Mouse (Mus musculus) neural tube, embryonic 14.5 days (tissue): ENCODE results near the gene Gon7. TPM values are rescaled to one million over a fixed set of nuclear protein-coding genes. Genes with fewer than 3 reads are reported as not detected.

Experiments
- ATAC-seq: fragments of 200-750 bp; cut with Nextera tagmentation; 2 replicates; pipeline ENCODE4 v1.8.0; 2017; ENCODE audit warnings: low read depth, mild to moderate bottlenecking, moderate TSS enrichment, moderate library complexity
- H3K27ac ChIP-seq: fragments of 300-500 bp; sonication (generic); 2 replicates; pipeline ENCODE4 v1.5.1; 2014; ENCODE audit warnings: low read depth, mild to moderate bottlenecking, control low read depth, low read length, moderate library complexity, mixed read lengths
- H3K27me3 ChIP-seq: fragments of 300-500 bp; sonication (generic); 2 replicates; pipeline ENCODE4 v1.6.1; 2014; ENCODE audit warnings: low read length; ENCODE audit not compliant: control insufficient read depth, insufficient read depth
- H3K36me3 ChIP-seq: fragments of 300-500 bp; sonication (generic); 2 replicates; pipeline ENCODE4 v1.6.1; 2014; ENCODE audit warnings: low read length, mixed read lengths; ENCODE audit not compliant: control insufficient read depth, insufficient read depth
- H3K4me1 ChIP-seq: fragments of 300-500 bp; sonication (generic); 2 replicates; pipeline ENCODE4 v1.6.1; 2014; ENCODE audit warnings: low read length; ENCODE audit not compliant: control insufficient read depth, insufficient read depth
- H3K4me2 ChIP-seq: fragments of 300-500 bp; sonication (generic); 2 replicates; pipeline ENCODE4 v1.6.1; 2014; ENCODE audit warnings: mild to moderate bottlenecking, low read depth, low read length, control low read depth
- H3K4me3 ChIP-seq: fragments of 300-500 bp; sonication (generic); 2 replicates; pipeline ENCODE4 v1.5.1; 2014; ENCODE audit warnings: low read depth, low read length, control low read depth, mixed read lengths
- H3K9ac ChIP-seq: fragments of 300-500 bp; sonication (generic); replicated peaks from 2 replicates; pipeline ENCODE4 v1.6.1; 2014; ENCODE audit warnings: low read depth, mild to moderate bottlenecking, control low read depth, low read length, mixed read lengths
- H3K9me3 ChIP-seq: fragments of 300-500 bp; sonication (generic); 2 replicates; pipeline ENCODE4 v1.6.1; 2016; ENCODE audit warnings: low read length; ENCODE audit not compliant: control insufficient read depth
- WGBS: fragments of 180-500 bp; shearing (Covaris S2); extraction: QIAGEN DNeasy Blood & Tissue Kit; methylation state at CpG from one replicate; pipeline ENCODE4 v1.1.7; 2014; 5-methylcytosine and 5-hydroxymethylcytosine counted together
- polyA plus RNA-seq: library from polyadenylated mRNA; unstranded; fragments of >200 nt; fragmentation: Nextera tagmentation; extraction: Ambion mirVana; gene quantifications from 2 replicates; pipeline ENCODE4 v1.2.1, GENCODE M21; 2014

Gene Gon7
- polyA plus RNA-seq, 1 experiment from 2014 or later, result 54.2 TPM

DNA sequence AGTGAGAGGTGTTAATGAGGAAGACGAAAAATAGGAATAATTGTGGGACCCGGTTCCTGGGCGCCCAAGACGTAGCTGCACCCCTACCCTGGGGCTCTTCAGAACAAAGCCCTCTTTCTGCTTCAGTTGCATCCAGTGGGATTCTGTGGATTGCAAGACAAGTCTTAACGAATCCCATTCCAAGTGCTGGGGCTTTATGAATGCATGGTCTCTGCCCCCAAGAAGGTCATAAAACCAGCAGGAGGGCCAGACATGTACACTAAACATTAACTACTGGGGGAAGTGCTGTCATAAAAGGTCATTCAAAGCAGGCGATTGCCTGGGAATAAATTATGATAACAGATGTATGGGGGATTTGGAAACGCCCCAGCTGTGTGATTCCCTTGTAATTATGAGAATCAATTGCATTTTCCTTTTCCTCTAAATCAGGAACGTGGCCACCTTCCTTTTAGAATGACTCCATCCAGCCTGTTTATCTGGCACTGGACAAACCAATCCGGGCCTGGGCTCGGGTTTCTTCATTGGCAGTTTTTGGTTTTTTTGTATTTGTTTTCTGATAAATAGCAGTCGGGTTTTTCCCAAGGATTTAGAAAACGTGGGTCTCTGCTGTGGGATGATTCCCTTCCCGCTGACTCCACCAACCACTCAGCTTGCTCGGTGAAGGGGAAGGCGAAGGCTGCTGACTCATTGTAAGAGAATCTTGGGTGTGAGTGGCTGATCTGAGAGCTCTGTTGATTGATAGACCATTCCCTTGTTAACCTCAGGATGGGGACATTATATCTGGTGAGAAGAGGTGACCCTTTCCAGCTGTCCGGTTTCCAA lies 26.6 kb downstream of the Gon7 start:
- Histone ChIP-seq H3K9me3 (no peaks in the 10 kb centered on the region), H3K4me3 (peak overlapping the region; percentile 7), H3K27ac (peak overlapping the region; percentile 78), H3K27me3 (no peaks in the 10 kb centered on the region), H3K9ac (no peak overlapping the region), H3K4me2 (peak overlapping the region; percentile 51), H3K36me3 (no peaks in the 10 kb centered on the region), H3K4me1 (peaks cover 18% of the 10 kb centered on the region; the same call in 1 of the 2 replicates)
- peak; percentile 72 for ATAC-seq
- WGBS, result 6% methylated on average over 16 of the region's 16 CpGs

- WGBS, result 23% methylated on average over 26 of the region's 26 CpGs
- H3K9ac ChIP-seq, result no peak overlapping the region
- no peaks in the 10 kb centered on the region for H3K9me3 ChIP-seq
- peak; percentile 98 for ATAC-seq
- H3K4me2 ChIP-seq, result peak overlapping the region; percentile 51
- H3K36me3 ChIP-seq, result no peaks in the 10 kb centered on the region
- H3K27me3 ChIP-seq, result no peaks in the 10 kb centered on the region
- H3K27ac ChIP-seq, result peak overlapping the region; percentile 78
- H3K4me3 ChIP-seq, result peak overlapping the region; percentile 7; the same call in 1 of the 2 replicates
- H3K4me1 ChIP-seq, result peaks cover 18% of the 10 kb centered on the region; the same call in 1 of the 2 replicates
These were observed 27.5 kb downstream of the Gon7 start for GRCm38 (mm10) chr12:102729855-102730797.

GRCm38 (mm10) chr12:102725761-102726175 lies 31.8 kb downstream of the Gon7 start:
- Histone ChIP-seq H3K36me3 (no peaks in the 10 kb centered on the region), H3K27me3 (no peaks in the 10 kb centered on the region), H3K4me2 (no peak overlapping the region), H3K27ac (no peak overlapping the region), H3K9me3 (no peaks in the 10 kb centered on the region), H3K4me1 (peaks cover 10% of the 10 kb centered on the region; the same call in 1 of the 2 replicates), H3K4me3 (no peak overlapping the region), H3K9ac (no peak overlapping the region)
- no peak for ATAC-seq
- 70% methylated on average over 7 of the region's 7 CpGs for WGBS

DNA sequence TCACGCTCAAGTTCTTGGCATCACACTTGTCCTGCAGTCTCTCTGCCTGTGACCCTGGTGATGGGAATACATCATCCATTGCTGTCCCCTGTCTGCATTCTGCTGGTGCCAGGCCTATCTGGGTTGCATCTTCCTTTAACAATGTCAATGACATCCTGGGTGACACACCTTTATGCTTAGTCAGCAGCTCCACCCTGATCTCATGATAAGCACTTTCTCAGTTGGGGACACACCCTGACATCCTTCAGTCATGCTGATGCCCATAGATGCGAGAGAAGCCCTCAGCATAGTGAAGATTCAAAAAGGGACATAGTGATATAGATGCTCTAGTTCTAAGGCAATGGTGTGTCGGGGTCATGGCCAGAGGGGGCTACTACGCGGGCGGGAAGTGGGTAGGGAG lies 32.5 kb downstream of the Gon7 start:
- no peaks in the 10 kb centered on the region for H3K9me3 ChIP-seq
- H3K27me3 ChIP-seq, result no peaks in the 10 kb centered on the region
- no peaks in the 10 kb centered on the region for H3K36me3 ChIP-seq
- WGBS, result 95% methylated on average over 6 of the region's 6 CpGs
- no peak for ATAC-seq
- peaks cover 7% of the 10 kb centered on the region; the same call in 1 of the 2 replicates for H3K4me1 ChIP-seq
- H3K27ac ChIP-seq, result no peak overlapping the region
- no peak overlapping the region for H3K4me2 ChIP-seq
- H3K9ac ChIP-seq, result no peak overlapping the region
- no peak overlapping the region for H3K4me3 ChIP-seq

GRCm38 (mm10) chr12:102723861-102724260 lies 33.7 kb downstream of the Gon7 start:
- ATAC-seq, result no peak
- Histone ChIP-seq H3K4me2 (no peak overlapping the region), H3K27ac (no peak overlapping the region), H3K4me3 (no peak overlapping the region), H3K9me3 (no peaks in the 10 kb centered on the region), H3K9ac (no peak overlapping the region), H3K27me3 (no peaks in the 10 kb centered on the region), H3K4me1 (no peaks in the 10 kb centered on the region), H3K36me3 (no peaks in the 10 kb centered on the region)
- WGBS, result 83% methylated on average over 6 of the region's 6 CpGs

DNA sequence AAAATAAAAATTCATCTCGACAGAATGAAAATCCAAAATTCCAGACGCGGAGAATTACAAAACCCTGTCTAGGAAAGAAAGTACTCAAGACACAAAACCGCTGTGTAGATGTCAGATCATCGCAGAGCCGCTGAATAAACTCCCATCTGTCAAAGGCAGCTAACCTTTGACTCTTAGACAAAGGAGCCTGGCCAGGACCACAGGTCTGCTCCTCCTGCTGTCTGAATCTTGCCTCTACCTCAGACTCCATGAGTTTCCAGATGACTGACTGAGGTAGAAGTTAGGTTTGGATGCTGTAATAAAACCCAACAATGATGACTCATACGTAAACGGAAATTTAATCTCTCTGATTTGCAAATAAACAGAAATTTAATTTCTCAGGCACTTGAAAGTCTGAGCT lies 34.6 kb downstream of the Gon7 start:
- ATAC-seq, result no peak
- H3K4me1 ChIP-seq, result no peaks in the 10 kb centered on the region
- H3K27me3 ChIP-seq, result no peaks in the 10 kb centered on the region
- H3K9ac ChIP-seq, result no peak overlapping the region
- WGBS, result 72% methylated on average over 8 of the region's 8 CpGs
- no peaks in the 10 kb centered on the region for H3K36me3 ChIP-seq
- H3K27ac ChIP-seq, result no peak overlapping the region
- no peak overlapping the region for H3K4me2 ChIP-seq
- H3K9me3 ChIP-seq, result no peaks in the 10 kb centered on the region
- H3K4me3 ChIP-seq, result no peak overlapping the region

- Histone ChIP-seq H3K36me3 (no peaks in the 10 kb centered on the region), H3K9ac (no peak overlapping the region), H3K4me2 (no peak overlapping the region), H3K9me3 (no peaks in the 10 kb centered on the region), H3K27me3 (no peaks in the 10 kb centered on the region), H3K27ac (no peak overlapping the region), H3K4me3 (no peak overlapping the region), H3K4me1 (no peaks in the 10 kb centered on the region)
- WGBS, result 56% methylated on average over 11 of the region's 11 CpGs
- no peak for ATAC-seq
These were observed 35.2 kb downstream of the Gon7 start for GRCm38 (mm10) chr12:102722451-102722850.

DNA sequence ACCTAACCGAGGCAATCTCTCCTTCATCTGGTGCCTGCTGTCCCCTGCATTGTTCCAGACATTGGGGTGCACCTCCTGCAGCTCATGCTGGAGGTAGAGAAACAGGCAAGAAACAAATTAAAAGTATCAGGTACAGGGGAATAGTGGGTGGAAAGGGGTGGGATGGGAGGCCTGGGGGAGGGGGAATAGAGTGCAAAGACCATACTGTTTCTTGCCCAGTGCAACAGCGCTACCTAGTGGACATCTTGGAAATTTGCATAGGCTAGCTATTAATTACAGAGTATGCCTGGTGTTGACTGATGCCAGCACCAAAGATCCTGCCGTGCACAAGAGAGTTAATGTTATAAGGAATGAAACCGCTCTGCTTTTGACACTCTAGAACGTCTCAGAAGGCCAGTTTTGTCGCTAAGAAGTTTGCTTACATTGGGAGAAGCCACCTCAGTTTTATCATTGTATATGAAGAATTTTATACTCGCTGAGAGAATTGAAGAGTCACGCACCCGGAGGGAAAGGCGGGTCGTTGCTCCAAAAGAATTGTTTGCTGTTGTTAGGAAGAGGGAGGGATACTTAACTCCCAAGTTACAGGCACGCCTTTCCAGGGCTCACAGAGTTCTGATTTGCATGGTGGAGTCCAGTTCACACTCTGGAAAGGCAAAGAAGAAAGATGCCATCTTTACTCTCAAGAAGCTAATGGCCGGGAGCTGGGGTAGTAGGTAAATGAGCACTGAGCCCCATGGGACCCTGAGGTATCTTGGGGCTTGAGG lies 37.9 kb downstream of the Gon7 start:
- 28% methylated on average over 13 of the region's 13 CpGs for WGBS
- no peak overlapping the region for H3K4me2 ChIP-seq

More for the DNA sequence above, 37.9 kb downstream of the Gon7 start:
- H3K9me3 ChIP-seq, result no peaks in the 10 kb centered on the region
- no peak overlapping the region for H3K9ac ChIP-seq
- H3K27me3 ChIP-seq, result no peaks in the 10 kb centered on the region
- H3K4me1 ChIP-seq, result no peaks in the 10 kb centered on the region
- no peaks in the 10 kb centered on the region for H3K36me3 ChIP-seq
- no peak overlapping the region for H3K27ac ChIP-seq
- peak; percentile 89 for ATAC-seq
- no peak overlapping the region for H3K4me3 ChIP-seq
